Mouse (Mus musculus): Measurements from ENCODE around the gene Hsp90ab1.

DNA sequence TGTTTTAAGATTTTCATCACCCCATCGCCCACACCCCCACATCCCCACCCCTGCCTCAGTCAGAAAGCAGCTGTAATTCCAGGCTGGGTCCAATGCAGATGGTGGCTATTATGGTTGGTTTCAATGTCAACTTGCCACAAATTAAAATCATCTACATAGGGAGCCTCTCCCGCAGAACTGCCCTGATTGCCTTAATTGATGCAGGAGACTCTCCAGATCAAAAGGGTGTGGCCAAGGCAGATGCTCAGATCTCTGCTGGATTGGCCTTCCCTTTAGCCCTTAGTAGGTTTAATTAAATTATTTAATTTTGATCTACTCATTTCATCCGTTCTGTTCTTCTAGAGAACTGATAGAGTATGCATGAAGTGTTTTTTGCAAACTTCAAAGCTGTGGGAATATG, 29.9 kb upstream of the Hsp90ab1 start:
- TF ChIP-seq MYOG (IDR thresholded peaks at IDR 0.05; ENCODE audit: control insufficient read depth in 1 of 3, insufficient read depth in 1 of 3, insufficient read length in 2 of 3, low read depth in 2 of 3) = no peak
- no peak for TF ChIP-seq TCF3 (IDR thresholded peaks at IDR 0.05; ENCODE audit: insufficient read length, low read depth)
- no peak for TF ChIP-seq POLR2A (IDR thresholded peaks at IDR 0.05; ENCODE audit: insufficient read length, low read depth)
- TF ChIP-seq USF1 (IDR thresholded peaks at IDR 0.05; ENCODE audit: low read depth) = no peak
- no peak for TF ChIP-seq E2F4 (IDR thresholded peaks at IDR 0.05; ENCODE audit: insufficient read depth)
- no peak for TF ChIP-seq TCF12 (IDR thresholded peaks at IDR 0.05; ENCODE audit: insufficient read depth, poor library complexity, severe bottlenecking)
